Mouse (Mus musculus) MEL (cell line): Measurements from ENCODE around the gene Ano2. TPM values are rescaled to one million over a fixed set of nuclear protein-coding genes. Genes with fewer than 3 reads are reported as not detected.

Experiments
- DNase-seq: peaks from one replicate; pipeline ENCODE4 v3.0.0; 2011; ENCODE audit warnings: low read depth, low spot score
- H3K27ac ChIP-seq: 2 replicates; pipeline ENCODE4 v1.5.1; 2012; ENCODE audit warnings: low read depth, mild to moderate bottlenecking, control low read depth, low read length, moderate library complexity; ENCODE audit not compliant: control insufficient read depth
- H3K27me3 ChIP-seq, 2 experiments: fragments of 150-350 bp in 1 of 2; sonication (generic) in 1 of 2; 2 replicates each; pipeline ENCODE4 v1.6.1; 2012; ENCODE audit warnings: low read length in 2 of 2, mild to moderate bottlenecking in 2 of 2, improper control_type of control experiment in 1 of 2, moderate library complexity in 1 of 2; ENCODE audit not compliant: insufficient read depth in 2 of 2, control insufficient read depth in 1 of 2
- H3K36me3 ChIP-seq, 2 experiments: 2 replicates each; pipeline ENCODE4 v1.6.1; 2012 to 2014; ENCODE audit warnings: low read length in 2 of 2, improper control_type of control experiment in 1 of 2, inconsistent platforms in 1 of 2, mild to moderate bottlenecking in 1 of 2; ENCODE audit not compliant: insufficient read depth in 2 of 2, control insufficient read depth in 1 of 2
- H3K4me1 ChIP-seq, 2 experiments: fragments of 150-350 bp in 1 of 2; sonication (generic) in 1 of 2; 2 replicates each; pipeline ENCODE4 v1.6.1; 2012; ENCODE audit warnings: low read length in 2 of 2, improper control_type of control experiment in 1 of 2, mild to moderate bottlenecking in 1 of 2; ENCODE audit not compliant: insufficient read depth in 2 of 2, control insufficient read depth in 1 of 2
- H3K4me3 ChIP-seq, 2 experiments: fragments of 150-350 bp in 1 of 2; sonication (generic) in 1 of 2; 2 replicates each; pipeline ENCODE4 v1.5.1; 2012; ENCODE audit warnings: low read depth in 2 of 2, low read length in 2 of 2, mild to moderate bottlenecking in 2 of 2, moderate library complexity in 2 of 2, control low read depth in 1 of 2, improper control_type of control experiment in 1 of 2; ENCODE audit not compliant: control insufficient read depth in 1 of 2, insufficient read depth in 1 of 2
- H3K79me2 ChIP-seq: 2 replicates; pipeline ENCODE4 v1.6.1; 2012; ENCODE audit warnings: mild to moderate bottlenecking, low read length, moderate library complexity; ENCODE audit not compliant: control insufficient read depth, poor library complexity, insufficient read depth
- H3K9ac ChIP-seq: 2 replicates; pipeline ENCODE4 v1.6.1; 2012; ENCODE audit warnings: low read depth, mild to moderate bottlenecking, control low read depth, low read length, moderate library complexity; ENCODE audit not compliant: control insufficient read depth, poor library complexity, severe bottlenecking
- H3K9me3 ChIP-seq: fragments of 150-350 bp; sonication (generic); replicated peaks from 2 replicates; pipeline ENCODE4 v1.6.1; 2012; ENCODE audit warnings: mild to moderate bottlenecking, low read length, improper control_type of control experiment, moderate library complexity; ENCODE audit not compliant: insufficient read depth
- BHLHE40 ChIP-seq: IDR thresholded peaks from 2 replicates; pipeline ENCODE4 v1.6.1; 2012; ENCODE audit warnings: low read depth, mild to moderate bottlenecking, inconsistent platforms, low read length, improper control_type of control experiment, borderline replicate concordance
- CHD1 ChIP-seq: IDR thresholded peaks from 2 replicates; pipeline ENCODE4 v1.6.1; 2012; ENCODE audit warnings: low read depth, mild to moderate bottlenecking, inconsistent platforms, low read length, improper control_type of control experiment
- CHD2 ChIP-seq: IDR thresholded peaks from 2 replicates; pipeline ENCODE4 v1.6.1; 2011; ENCODE audit warnings: low read length, improper control_type of control experiment
- CTCF ChIP-seq, 3 experiments: IDR thresholded peaks in 2 of 3; conservative IDR thresholded peaks in 1 of 3; 2 replicates each; pipeline ENCODE4 v1.5.1; 2011 to 2012; ENCODE audit warnings: low read length in 3 of 3, low read depth in 2 of 3, mild to moderate bottlenecking in 2 of 3, improper control_type of control experiment in 1 of 3, inconsistent platforms in 1 of 3, mixed read lengths in 1 of 3, moderate library complexity in 1 of 3; ENCODE audit not compliant: control insufficient read depth in 1 of 3, insufficient read depth in 1 of 3, poor library complexity in 1 of 3, severe bottlenecking in 1 of 3
- E2F4 ChIP-seq: IDR thresholded peaks from 2 replicates; pipeline ENCODE4 v1.6.1; 2011; ENCODE audit warnings: low read depth, low read length, improper control_type of control experiment, borderline replicate concordance
- EP300 ChIP-seq, 2 experiments: IDR thresholded peaks; 2 replicates each; pipeline ENCODE4 v1.6.1; 2011; ENCODE audit warnings: improper control_type of control experiment in 2 of 2, low read length in 2 of 2, low read depth in 1 of 2, mild to moderate bottlenecking in 1 of 2
- GABPA ChIP-seq: IDR thresholded peaks from 2 replicates; pipeline ENCODE4 v1.6.1; 2012; ENCODE audit warnings: low read depth, mild to moderate bottlenecking, inconsistent platforms, low read length, improper control_type of control experiment, moderate library complexity
- HCFC1 ChIP-seq: IDR thresholded peaks from 2 replicates; pipeline ENCODE4 v1.6.1; 2012; ENCODE audit warnings: low read depth, mild to moderate bottlenecking, inconsistent platforms, low read length, improper control_type of control experiment, moderate library complexity
- MAFK ChIP-seq: IDR thresholded peaks from 2 replicates; pipeline ENCODE4 v1.6.1; 2011; ENCODE audit warnings: low read depth, mild to moderate bottlenecking, low read length, improper control_type of control experiment, borderline replicate concordance
- MAZ ChIP-seq: IDR thresholded peaks from 2 replicates; pipeline ENCODE4 v1.6.1; 2012; ENCODE audit warnings: low read depth, mild to moderate bottlenecking, inconsistent platforms, low read length, improper control_type of control experiment
- MEF2A ChIP-seq: IDR thresholded peaks from 2 replicates; pipeline ENCODE4 v1.6.1; 2014; ENCODE audit warnings: low read depth, mild to moderate bottlenecking, inconsistent platforms, low read length, improper control_type of control experiment; ENCODE audit not compliant: poor library complexity, insufficient replicate concordance, severe bottlenecking; ENCODE audit errors: extremely low read depth
- MYC ChIP-seq: IDR thresholded peaks from 2 replicates; pipeline ENCODE4 v1.6.1; 2011; ENCODE audit warnings: low read depth, mild to moderate bottlenecking, low read length, improper control_type of control experiment, moderate library complexity
- NRF1 ChIP-seq: IDR thresholded peaks from 2 replicates; pipeline ENCODE4 v1.6.1; 2014; ENCODE audit warnings: low read depth, mild to moderate bottlenecking, inconsistent platforms, low read length, improper control_type of control experiment, moderate library complexity; ENCODE audit not compliant: poor library complexity, insufficient read depth, severe bottlenecking
- POLR2A ChIP-seq, 2 experiments: IDR thresholded peaks; 2 replicates each; pipeline ENCODE4 v1.6.1; 2011 to 2012; ENCODE audit warnings: low read length in 2 of 2, mild to moderate bottlenecking in 2 of 2, control low read depth in 1 of 2, improper control_type of control experiment in 1 of 2, low read depth in 1 of 2, moderate library complexity in 1 of 2; ENCODE audit not compliant: control insufficient read depth in 1 of 2, insufficient read depth in 1 of 2, poor library complexity in 1 of 2
- POLR2AphosphoS2 ChIP-seq: IDR thresholded peaks from 2 replicates; pipeline ENCODE4 v1.6.1; 2011; ENCODE audit warnings: low read length, improper control_type of control experiment
- POLR2AphosphoS5 ChIP-seq: IDR thresholded peaks from 2 replicates; pipeline ENCODE4 v1.6.1; 2012; ENCODE audit warnings: low read depth, borderline replicate concordance, mild to moderate bottlenecking, inconsistent platforms, low read length, moderate library complexity, mixed read lengths
- RAD21 ChIP-seq: IDR thresholded peaks from 2 replicates; pipeline ENCODE4 v1.6.1; 2011; ENCODE audit warnings: mild to moderate bottlenecking, low read depth, low read length, improper control_type of control experiment
- SIN3A ChIP-seq: IDR thresholded peaks from 2 replicates; pipeline ENCODE4 v1.6.1; 2012; ENCODE audit warnings: low read length, improper control_type of control experiment, inconsistent platforms
- SMC3 ChIP-seq: IDR thresholded peaks from 2 replicates; pipeline ENCODE4 v1.6.1; 2011; ENCODE audit warnings: low read depth, low read length, improper control_type of control experiment
- TAL1 ChIP-seq: IDR thresholded peaks from 2 replicates; pipeline ENCODE4 v1.6.1; 2012; ENCODE audit warnings: mild to moderate bottlenecking, inconsistent platforms, low read length, moderate library complexity, mixed read lengths
- TCF12 ChIP-seq: IDR thresholded peaks from 2 replicates; pipeline ENCODE4 v1.6.1; 2014; ENCODE audit warnings: low read depth, mild to moderate bottlenecking, inconsistent platforms, low read length, improper control_type of control experiment, moderate library complexity
- USF2 ChIP-seq, 2 experiments: IDR thresholded peaks; 2 replicates each; pipeline ENCODE4 v1.6.1; 2011 to 2012; ENCODE audit warnings: improper control_type of control experiment in 2 of 2, low read length in 2 of 2, borderline replicate concordance in 1 of 2, inconsistent platforms in 1 of 2, low read depth in 1 of 2, mild to moderate bottlenecking in 1 of 2; ENCODE audit not compliant: insufficient read depth in 1 of 2
- ZC3H11A ChIP-seq: IDR thresholded peaks from 2 replicates; pipeline ENCODE4 v1.6.1; 2012; ENCODE audit warnings: low read depth, mild to moderate bottlenecking, inconsistent platforms, low read length, improper control_type of control experiment
- ZNF384 ChIP-seq: IDR thresholded peaks from 2 replicates; pipeline ENCODE4 v1.6.1; 2012; ENCODE audit warnings: low read depth, mild to moderate bottlenecking, inconsistent platforms, low read length, improper control_type of control experiment
- polyA plus RNA-seq, 2 experiments: library from polyadenylated mRNA; stranded (reverse) in 1 of 2; unstranded in 1 of 2; fragments of >175 nt in 1 of 2; fragments of >200 nt in 1 of 2; gene quantifications; 2 replicates each; pipeline versions ENCODE4 v1.2.1 to v1.2.4; 2012; ENCODE audit warnings: low replicate concordance in 2 of 2, low read depth in 1 of 2; ENCODE audit not compliant: insufficient read length in 2 of 2, insufficient read depth in 1 of 2, missing spikeins in 1 of 2
- total RNA-seq: library from RNA; depleted of rRNA; stranded (reverse); fragments of 300-350 nt; gene quantifications from 2 replicates; pipeline ENCODE4 v1.2.3, GENCODE M21; 2012

Ano2 gene
- total and polyA plus RNA-seq, 3 experiments = not detected

DNA sequence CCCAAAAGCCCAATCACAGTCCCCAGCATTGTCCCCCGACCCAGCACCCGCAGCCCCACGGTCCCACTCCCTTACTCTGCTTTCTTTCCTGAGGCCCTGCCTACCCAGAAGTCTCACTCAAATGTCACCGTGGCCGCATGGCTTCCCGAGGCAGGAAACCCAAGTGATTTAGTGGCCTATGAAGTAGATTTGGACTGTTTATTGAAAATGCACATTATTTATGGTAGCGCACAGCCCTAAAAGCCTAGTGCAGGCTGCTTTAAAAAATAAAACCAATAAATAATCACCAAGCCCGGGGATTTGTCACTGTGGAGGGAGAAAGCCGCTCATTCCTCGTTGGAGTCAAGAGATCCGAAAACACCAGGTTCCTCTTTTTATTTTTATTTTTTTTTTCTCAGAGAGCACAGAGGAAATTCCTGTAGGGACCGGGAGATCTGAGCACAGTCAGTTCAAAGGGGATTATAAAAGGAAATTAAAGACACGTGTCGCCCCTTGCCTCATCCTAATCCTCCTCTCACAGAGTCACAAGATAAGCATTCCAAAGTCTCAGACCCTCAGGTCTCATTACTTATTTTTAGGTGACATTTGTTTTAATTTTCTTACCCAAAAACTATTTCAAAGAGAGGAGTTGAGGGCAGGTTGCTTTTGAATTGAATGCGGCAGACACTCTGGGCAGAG is 285.7 kb downstream of the Ano2 start:
- Histone ChIP-seq H3K9ac (no peak overlapping the region), H3K4me3 (no peak overlapping the region), H3K27ac (no peak overlapping the region), H3K36me3 (no peaks in the 10 kb centered on the region), H3K9me3 (no peaks in the 10 kb centered on the region), H3K4me1 (no peaks in the 10 kb centered on the region), H3K79me2 (no peaks in the 10 kb centered on the region), H3K27me3 (no peaks in the 10 kb centered on the region)
- TF ChIP-seq SMC3 = no peak
- TF ChIP-seq MYC = no peak
- no peak for TF ChIP-seq EP300 (IDR thresholded peaks at IDR 0.05; ENCODE audit: low read depth in 1 of 2, low read length in 2 of 2)
- no peak for DNase-seq

DNA sequence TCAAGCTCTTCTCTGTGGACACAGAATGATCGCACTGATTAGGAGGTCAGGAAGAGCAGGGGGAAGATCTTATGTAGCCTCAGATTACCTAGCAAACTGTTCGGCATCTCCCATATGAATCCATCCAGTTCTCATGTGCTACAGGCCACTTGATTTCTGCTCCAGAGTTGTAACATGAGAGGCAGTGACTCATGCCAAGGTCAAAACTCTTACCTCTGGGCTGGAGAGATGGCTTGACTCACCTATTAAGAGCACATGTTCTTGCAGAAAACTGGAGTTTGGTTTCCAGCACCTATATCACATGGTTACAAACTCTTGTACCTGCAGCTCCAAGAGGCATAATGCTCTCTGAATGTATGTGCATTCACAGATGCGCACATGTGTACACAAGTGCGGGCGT is 289.4 kb downstream of the Ano2 start:
- Histone ChIP-seq H3K4me3 (no peak overlapping the region), H3K9ac (no peak overlapping the region), H3K79me2 (no peaks in the 10 kb centered on the region), H3K27ac (no peak overlapping the region), H3K4me1 (no peaks in the 10 kb centered on the region), H3K36me3 (no peaks in the 10 kb centered on the region), H3K9me3 (no peaks in the 10 kb centered on the region), H3K27me3 (no peaks in the 10 kb centered on the region)
- DNase-seq = no peak
- no peak for TF ChIP-seq MEF2A
- TF ChIP-seq MYC = no peak
- no peak for TF ChIP-seq RAD21
- TF ChIP-seq EP300 (IDR thresholded peaks at IDR 0.05; ENCODE audit: low read depth in 1 of 2, low read length in 2 of 2) = no peak
- no peak for TF ChIP-seq SMC3
- TF ChIP-seq BHLHE40 = no peak
- no peak for TF ChIP-seq E2F4
- no peak for TF ChIP-seq POLR2A (IDR thresholded peaks at IDR 0.05; ENCODE audit: control insufficient read depth in 1 of 2, insufficient read depth in 1 of 2, low read depth in 1 of 2, low read length in 2 of 2, poor library complexity in 1 of 2)

DNA sequence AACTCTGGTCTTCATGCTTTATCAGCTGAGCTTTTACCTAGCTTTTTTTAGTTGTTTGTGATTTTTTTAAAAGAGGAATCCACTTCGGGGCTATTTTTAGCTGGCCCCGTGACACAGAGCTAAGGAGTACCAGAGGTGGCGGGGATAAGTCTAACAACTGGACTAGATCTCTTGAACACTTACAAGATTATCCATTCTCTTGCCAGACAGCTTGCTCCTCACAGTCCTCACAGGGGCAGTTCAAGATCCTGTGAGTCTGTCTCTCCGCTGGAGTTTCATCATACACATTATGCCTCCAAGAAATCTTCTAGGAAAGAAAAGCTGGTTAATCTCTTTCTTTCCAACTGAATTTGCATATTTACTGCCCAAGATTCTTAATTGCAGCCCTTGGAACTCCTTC is 293.8 kb downstream of the Ano2 start:
- Histone ChIP-seq H3K9ac (no peak overlapping the region), H3K36me3 (no peaks in the 10 kb centered on the region), H3K79me2 (no peaks in the 10 kb centered on the region), H3K9me3 (no peaks in the 10 kb centered on the region), H3K4me3 (no peak overlapping the region), H3K4me1 (no peaks in the 10 kb centered on the region), H3K27ac (no peak overlapping the region), H3K27me3 (no peaks in the 10 kb centered on the region)
- no peak for DNase-seq
- no peak for TF ChIP-seq MEF2A
- no peak for TF ChIP-seq HCFC1
- TF ChIP-seq MAZ = no peak
- TF ChIP-seq MAFK = no peak
- TF ChIP-seq POLR2AphosphoS5 = no peak
- no peak for TF ChIP-seq POLR2AphosphoS2
- TF ChIP-seq CHD1 = no peak
- no peak for TF ChIP-seq CTCF (IDR thresholded peaks at IDR 0.05 in 2 of 3, conservative IDR thresholded peaks at IDR 0.05 in 1 of 3; ENCODE audit: control insufficient read depth in 1 of 3, insufficient read depth in 1 of 3, low read depth in 2 of 3, low read length in 3 of 3, poor library complexity in 1 of 3, severe bottlenecking in 1 of 3)
- TF ChIP-seq USF2 (IDR thresholded peaks at IDR 0.05; ENCODE audit: borderline replicate concordance in 1 of 2, insufficient read depth in 1 of 2, low read depth in 1 of 2, low read length in 2 of 2) = no peak
- no peak for TF ChIP-seq GABPA
- no peak for TF ChIP-seq CHD2
- TF ChIP-seq TCF12 = no peak
- TF ChIP-seq ZC3H11A = no peak
- TF ChIP-seq RAD21 = no peak
- no peak for TF ChIP-seq NRF1
- no peak for TF ChIP-seq BHLHE40
- TF ChIP-seq SIN3A = no peak
- no peak for TF ChIP-seq TAL1
- no peak for TF ChIP-seq E2F4
- no peak for TF ChIP-seq ZNF384
